Mouse (Mus musculus) c-Kit-positive CD71-positive TER-119-positive erythroid progenitor cells, embryonic 14.5 days (primary cell): ENCODE results near the gene Gm15262.
"Not testable (repeated sequence)": the region's sequence is repeated elsewhere in the genome, so short reads cannot be mapped to it uniquely, and the experiment has no call there.

Experiments used
- DNase-seq: peaks from one replicate; pipeline ENCODE4 v3.0.0-alpha.2; 2013; ENCODE audit warnings: low spot score

The Gm15262 gene

GRCm38 (mm10) chrX:161287156-161287555 is at the start of gene Gm15262:
Gene Gm15262, plus strand, starts transcription at chrX:161287456.
- DNase-seq = not testable (repeated sequence)

DNA sequence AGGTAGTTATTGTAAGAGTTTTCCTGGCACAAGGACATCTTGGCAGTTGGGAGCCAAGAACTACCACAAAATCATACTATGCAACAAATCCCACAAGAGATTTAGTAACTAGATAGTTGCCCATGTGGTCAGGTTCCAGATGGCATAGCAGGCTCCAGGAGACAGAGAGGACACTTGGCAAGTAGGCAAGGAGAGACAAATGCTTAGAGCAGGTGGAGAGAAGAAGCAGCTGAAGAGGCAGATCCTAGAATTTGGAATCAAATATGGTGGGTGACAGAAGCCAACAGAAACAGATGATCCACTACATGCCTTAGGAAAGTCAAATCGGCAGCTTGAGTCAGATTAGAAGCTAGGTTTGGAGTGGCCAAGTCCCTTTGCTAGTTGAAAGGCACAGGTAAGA is 20.9 kb downstream of the Gm15262 start:
- DNase-seq = no peak

- no peak for DNase-seq
Observed at GRCm38 (mm10) chrX:161316443-161316842, 29.2 kb downstream of the Gm15262 start.

GRCm38 (mm10) chrX:161370927-161371326 is 83.7 kb downstream of the Gm15262 start:
- peak; percentile 12 for DNase-seq

- no peak for DNase-seq
Observed at GRCm38 (mm10) chrX:161371461-161371860, 84.2 kb downstream of the Gm15262 start.

DNA sequence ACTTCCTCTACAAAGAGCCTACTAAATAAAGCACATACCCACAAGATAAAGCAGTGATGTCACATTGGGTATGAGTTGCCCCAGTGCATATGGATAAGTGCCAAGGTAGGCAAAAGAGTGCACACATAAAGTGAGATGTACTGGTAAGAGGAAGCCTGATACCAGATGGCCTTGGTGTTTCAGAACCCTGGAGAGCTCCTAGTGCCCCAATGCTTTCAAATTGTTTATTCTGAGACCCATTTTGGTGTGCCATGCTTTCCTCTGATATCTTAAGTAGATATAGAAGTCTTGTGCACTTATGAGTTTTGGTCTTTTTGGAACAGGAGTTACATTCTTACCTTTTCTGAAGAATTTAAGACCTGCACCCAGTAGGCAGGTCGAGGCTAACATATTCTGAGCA is 88.3 kb downstream of the Gm15262 start:
- peak; percentile 6 for DNase-seq

GRCm38 (mm10) chrX:161385791-161386190 is 98.5 kb downstream of the Gm15262 start:
- peak; percentile 15 for DNase-seq

DNA sequence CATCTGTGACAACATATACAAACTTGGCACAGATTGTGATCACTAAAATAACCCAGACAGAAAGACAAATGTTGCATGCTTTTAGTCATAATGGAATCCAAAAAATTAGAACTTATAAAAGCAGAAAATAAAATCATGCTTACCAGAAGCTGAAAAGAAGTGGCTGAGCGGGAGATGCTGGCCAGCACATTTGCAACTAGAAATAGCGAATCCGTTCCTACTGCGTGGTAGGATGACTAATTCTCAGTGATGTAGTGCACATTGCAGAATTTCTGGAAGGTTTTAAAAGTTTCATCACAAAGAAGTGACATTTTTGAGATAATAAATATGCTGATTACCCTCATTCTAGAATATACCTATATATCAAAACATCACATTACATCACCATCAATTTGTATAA is 100.7 kb downstream of the Gm15262 start:
- DNase-seq = no peak

DNA sequence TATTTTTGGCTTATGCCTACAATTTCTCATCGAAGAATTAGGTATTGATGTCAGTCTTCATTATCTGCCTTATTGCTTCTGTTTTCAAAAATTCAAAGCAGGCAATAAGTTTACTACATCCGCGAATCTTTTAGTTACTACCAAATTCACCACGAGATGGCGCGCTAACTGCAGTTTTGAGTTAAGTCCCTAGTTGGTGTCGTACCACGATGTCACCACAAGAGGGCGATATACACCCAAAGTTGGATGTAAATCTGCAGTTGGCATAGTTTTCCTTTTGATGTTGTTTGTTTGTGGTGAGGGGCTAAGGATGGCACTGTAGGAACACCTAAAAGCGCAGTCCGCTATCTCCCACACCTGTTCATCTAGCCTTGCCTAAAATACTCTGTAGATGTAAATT is 111.9 kb downstream of the Gm15262 start:
- peak; percentile 68 for DNase-seq

GRCm38 (mm10) chrX:161411151-161411550 is 123.9 kb downstream of the Gm15262 start:
- DNase-seq = no peak
